Mouse (Mus musculus): ENCODE data around the gene Tshb. TPM values are rescaled to one million over a fixed set of nuclear protein-coding genes. Genes with fewer than 3 reads are reported as not detected.

Gene Tshb
- polyA plus RNA-seq, 1 experiment from 2014 or later: 9.0 TPM

DNA sequence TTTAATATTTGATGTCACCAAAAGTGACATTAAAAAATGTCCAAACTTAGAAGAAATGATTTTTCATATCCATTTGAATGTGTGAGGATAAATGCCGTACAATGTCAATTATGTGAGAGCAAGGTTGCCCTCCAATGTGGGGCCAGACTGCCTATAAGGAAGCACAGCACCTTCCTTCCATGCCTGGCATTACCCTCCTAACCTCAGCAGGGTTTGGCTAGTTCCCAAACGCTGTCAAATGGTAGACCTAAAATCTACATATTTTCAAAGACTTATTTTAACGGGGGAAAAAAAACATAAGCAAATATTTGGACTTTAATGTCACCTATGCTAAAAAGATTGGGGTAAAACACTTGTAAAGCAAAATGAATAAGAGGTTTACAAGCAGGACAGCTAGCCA, 51.4 kb downstream of the Tshb start:
- no peak for TF ChIP-seq EP300 (IDR thresholded peaks at IDR 0.05)
- TF ChIP-seq CTCF (IDR thresholded peaks at IDR 0.05): no peak
- no peak overlapping the region for H3K27ac ChIP-seq (ENCODE audit: low read length)
- H3K9ac ChIP-seq (replicated peaks; ENCODE audit: low read depth): no peak overlapping the region
- no peaks in the 10 kb centered on the region for H3K4me1 ChIP-seq (ENCODE audit: insufficient read depth, low read depth, low read length)
- H3K27me3 ChIP-seq (replicated peaks; ENCODE audit: insufficient read depth, low read length): no peaks in the 10 kb centered on the region
- no peak for DNase-seq (ENCODE audit: low spot score)
- H3K9me3 ChIP-seq (ENCODE audit: low read length): no peaks in the 10 kb centered on the region
- no peak overlapping the region for H3K4me3 ChIP-seq (ENCODE audit: low read depth, low read length)
- H3K4me2 ChIP-seq (replicated peaks; ENCODE audit: low read depth, low read length): no peak overlapping the region
- ATAC-seq: no peak
- no peaks in the 10 kb centered on the region for H3K36me3 ChIP-seq (ENCODE audit: insufficient read depth, low read length)
- WGBS: 61% methylated on average over 3 of the region's 3 CpGs

DNA sequence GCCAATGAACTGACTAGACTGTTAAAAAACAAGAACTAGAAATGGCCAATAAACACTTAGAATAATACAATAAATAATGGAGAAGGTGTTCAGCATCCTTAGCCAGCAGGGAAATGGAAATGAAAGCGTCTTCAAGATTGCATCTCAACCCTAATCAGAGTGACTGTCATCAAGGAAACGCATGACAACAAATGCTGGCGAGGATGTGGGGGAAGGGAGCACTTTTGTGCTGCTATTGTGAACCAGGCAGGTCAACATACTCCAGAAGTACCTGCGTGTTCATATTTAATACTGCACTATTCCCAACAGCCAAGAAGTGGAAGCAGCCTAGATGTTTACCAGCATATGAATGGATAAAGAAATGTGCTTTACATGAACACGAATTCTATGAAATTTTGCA, 53.1 kb downstream of the Tshb start:
- WGBS: 47% methylated on average over 5 of the region's 5 CpGs
- Histone ChIP-seq H3K4me2 (replicated peaks; ENCODE audit: low read depth, low read length) (no peak overlapping the region), H3K4me1 (ENCODE audit: insufficient read depth, low read depth, low read length) (no peaks in the 10 kb centered on the region)

More for the DNA sequence above, 53.1 kb downstream of the Tshb start:
- no peak for ATAC-seq
- no peak overlapping the region for H3K27ac ChIP-seq (ENCODE audit: low read length)
- no peak for DNase-seq (ENCODE audit: low spot score)
- H3K9me3 ChIP-seq (ENCODE audit: low read length): no peaks in the 10 kb centered on the region
- no peak overlapping the region for H3K4me3 ChIP-seq (ENCODE audit: low read depth, low read length)
- no peaks in the 10 kb centered on the region for H3K36me3 ChIP-seq (ENCODE audit: insufficient read depth, low read length)
- no peak overlapping the region for H3K9ac ChIP-seq (replicated peaks; ENCODE audit: low read depth)
- H3K27me3 ChIP-seq (replicated peaks; ENCODE audit: insufficient read depth, low read length): no peaks in the 10 kb centered on the region
- TF ChIP-seq EP300 (IDR thresholded peaks at IDR 0.05) (no peak), CTCF (IDR thresholded peaks at IDR 0.05) (no peak)

Other genes starting within 250 kb of the Tshb start
- gene Tspan2, start 48.2 kb downstream of the Tshb start, polyA plus RNA-seq (2015; fragmentation: Nextera tagmentation; extraction: Ambion mirVana): 72.7 and 86.9 TPM in 2 replicates
- gene Sycp1, start 153.4 kb upstream of the Tshb start, polyA plus RNA-seq (2015; fragmentation: Nextera tagmentation; extraction: Ambion mirVana): not detected in 2 replicates
- 0.06 TPM in 1 of 2 replicates, not detected in the other for gene Nr1h5, start 181.4 kb upstream of the Tshb start, polyA plus RNA-seq (2015; fragmentation: Nextera tagmentation; extraction: Ambion mirVana)
- gene Sike1, start 213.0 kb upstream of the Tshb start, polyA plus RNA-seq (2015; fragmentation: Nextera tagmentation; extraction: Ambion mirVana): 56.3 and 66.6 TPM in 2 replicates
- gene Csde1, start 237.7 kb upstream of the Tshb start, polyA plus RNA-seq (2015; fragmentation: Nextera tagmentation; extraction: Ambion mirVana): 167 and 191 TPM in 2 replicates